Mouse (Mus musculus) myocyte (in vitro differentiated cells): ENCODE data around the gene Ppfibp1.

ENCODE experiments used
- CEBPB ChIP-seq: IDR thresholded peaks from 2 replicates; pipeline ENCODE4 v1.6.1; 2011; ENCODE audit warnings: mild to moderate bottlenecking, moderate library complexity; ENCODE audit not compliant: poor library complexity, insufficient read depth, severe bottlenecking
- E2F4 ChIP-seq: IDR thresholded peaks from one replicate; pipeline ENCODE4 v1.6.1; 2011; ENCODE audit warnings: mild to moderate bottlenecking, control low read depth, moderate library complexity; ENCODE audit not compliant: insufficient read depth
- MAX ChIP-seq: IDR thresholded peaks from one replicate; pipeline ENCODE4 v1.6.1; 2011; ENCODE audit warnings: low read depth, mild to moderate bottlenecking, control low read depth
- MYOD1 ChIP-seq, 3 experiments: IDR thresholded peaks; one replicate each; pipeline ENCODE4 v1.6.1; 2011; ENCODE audit warnings: control low read depth in 2 of 3, low read depth in 2 of 3, mild to moderate bottlenecking in 2 of 3, moderate library complexity in 1 of 3; ENCODE audit not compliant: insufficient read length in 2 of 3, control insufficient read depth in 1 of 3
- POLR2A ChIP-seq: IDR thresholded peaks from one replicate; pipeline ENCODE4 v1.6.1; 2011; ENCODE audit warnings: low read depth, mild to moderate bottlenecking, control low read depth, moderate library complexity; ENCODE audit not compliant: insufficient read length
- POLR2AphosphoS2 ChIP-seq: IDR thresholded peaks from one replicate; pipeline ENCODE4 v1.6.1; 2011; ENCODE audit warnings: low read depth, control low read depth; ENCODE audit not compliant: insufficient read length
- TCF12 ChIP-seq: IDR thresholded peaks from one replicate; pipeline ENCODE4 v1.6.1; 2011; ENCODE audit warnings: mild to moderate bottlenecking, control low read depth; ENCODE audit not compliant: poor library complexity, insufficient read depth, severe bottlenecking
- USF1 ChIP-seq: IDR thresholded peaks from one replicate; pipeline ENCODE4 v1.6.1; 2011; ENCODE audit warnings: low read depth, mild to moderate bottlenecking, control low read depth, moderate library complexity

- TF ChIP-seq POLR2A (no peak), MAX (no peak), E2F4 (no peak), POLR2AphosphoS2 (no peak), MYOD1 (IDR thresholded peaks at IDR 0.05; ENCODE audit: control insufficient read depth in 1 of 3, insufficient read length in 2 of 3, low read depth in 2 of 3) (no peak), USF1 (no peak), TCF12 (no peak), CEBPB (no peak)
Observed at GRCm38 (mm10) chr6:147010358-147010757, 122.1 kb downstream of the Ppfibp1 start.
